Mouse (Mus musculus): ENCODE results near the gene Zfp553.

DNA sequence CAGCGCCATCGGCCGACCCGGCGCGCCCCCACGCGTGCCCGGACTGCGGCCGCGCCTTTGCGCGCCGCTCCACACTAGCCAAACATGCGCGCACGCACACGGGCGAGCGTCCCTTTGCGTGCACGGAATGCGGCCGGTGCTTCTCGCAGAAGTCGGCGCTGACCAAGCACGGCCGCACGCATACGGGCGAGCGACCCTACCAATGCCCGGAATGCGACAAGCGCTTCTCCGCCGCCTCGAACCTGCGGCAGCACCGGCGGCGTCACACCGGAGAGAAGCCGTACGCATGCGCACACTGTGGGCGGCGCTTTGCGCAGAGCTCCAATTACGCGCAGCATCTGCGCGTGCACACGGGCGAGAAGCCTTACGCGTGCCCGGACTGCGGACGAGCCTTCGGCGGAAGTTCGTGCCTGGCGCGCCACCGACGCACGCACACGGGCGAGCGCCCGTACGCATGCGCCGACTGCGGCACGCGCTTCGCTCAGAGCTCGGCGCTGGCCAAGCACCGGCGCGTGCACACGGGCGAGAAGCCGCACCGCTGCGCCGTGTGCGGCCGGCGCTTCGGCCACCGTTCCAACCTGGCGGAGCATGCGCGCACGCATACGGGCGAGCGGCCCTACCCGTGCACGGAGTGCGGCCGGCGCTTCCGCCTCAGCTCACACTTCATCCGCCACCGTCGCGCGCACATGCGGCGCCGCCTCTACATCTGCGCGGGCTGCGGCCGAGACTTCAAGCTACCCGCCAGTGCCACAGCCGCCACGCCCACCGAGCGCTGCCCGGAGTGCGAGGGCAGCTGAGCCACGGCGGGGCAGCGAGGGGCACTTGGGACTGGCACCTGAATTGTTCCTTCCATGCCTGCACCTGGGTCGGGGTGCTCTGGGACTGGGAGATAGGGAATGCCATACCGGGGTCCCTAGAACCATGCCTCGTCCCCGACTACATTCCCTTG is 21.2 kb downstream of the Zfp553 start:
- TF ChIP-seq CTCF (IDR thresholded peaks at IDR 0.05) (peak; percentile 15), EP300 (IDR thresholded peaks at IDR 0.05) (no peak)
